Mouse (Mus musculus): ENCODE data around the gene Dop1a. TPM values are rescaled to one million over a fixed set of nuclear protein-coding genes. Genes with fewer than 3 reads are reported as not detected.

Gene Dop1a
- polyA plus RNA-seq (2021): 21.7 TPM

- POLR2A ChIA-PET: interaction anchor here (0.6 to 1.6 kb wide), 3 partner anchors 54 to 1254 kb away, joined by 3 to 4 read pairs (median 3); partner anchors contain the start of genes Pgm3 and Rwdd2a
Observed at GRCm38 (mm10) chr9:86466990-86467870, at the start of gene Dop1a. TSS of gene Dop1a (plus strand) at chr9:86467154.

GRCm38 (mm10) chr9:86417971-86418370, 49.0 kb upstream of the Dop1a start:
- no peak for TF ChIP-seq CTCF (IDR thresholded peaks at IDR 0.05)
- in situ Hi-C loops (cut with MboI; ENCODE audit: low pct_unique_long_range_greater_than_20kb): no loop called here

More at GRCm38 (mm10) chr9:86466990-86467870, at the start of gene Dop1a:
- DNase-seq (ENCODE audit: low read depth, low spot score): no peak
- H3K27me3 ChIP-seq: no peaks in the 10 kb centered on the region
- CTCF ChIA-PET: interaction anchor here (0.6 to 6.3 kb wide), 9 partner anchors 10 to 114 kb away, joined by 3 to 81 read pairs (median 6); no protein-coding TSS in a partner anchor
- peak; percentile 96 for ATAC-seq
- in situ Hi-C loops (cut with MboI; ENCODE audit: low pct_unique_long_range_greater_than_20kb): loop anchor here (5.0 to 10.0 kb wide), 3 partner anchors 105 to 622 kb away; partner anchors contain the start of genes Pgm3, Prss35, Rwdd2a and Tpbg
- TF ChIP-seq CTCF (IDR thresholded peaks at IDR 0.05): peak; percentile 93

GRCm38 (mm10) chr9:86419366-86419765, 47.6 kb upstream of the Dop1a start:
- no peak for ATAC-seq
- no peaks in the 10 kb centered on the region for H3K27me3 ChIP-seq
- TF ChIP-seq CTCF (IDR thresholded peaks at IDR 0.05): no peak
- no peak for DNase-seq (ENCODE audit: low read depth, low spot score)
- CTCF ChIA-PET: interaction anchor here (1.8 kb wide), 1 partner anchor 17 kb away, joined by 7 read pairs; no protein-coding TSS in a partner anchor
- in situ Hi-C loops (cut with MboI; ENCODE audit: low pct_unique_long_range_greater_than_20kb): no loop called here
- POLR2A ChIA-PET: no interaction called here

More at GRCm38 (mm10) chr9:86417971-86418370, 49.0 kb upstream of the Dop1a start:
- DNase-seq (ENCODE audit: low read depth, low spot score) (no peak), ATAC-seq (no peak)
- ChIA-PET CTCF (interaction anchor here (1.3 kb wide), 1 partner anchor 57 kb away, joined by 3 read pairs; no protein-coding TSS in a partner anchor), POLR2A (no interaction called here)
- no peaks in the 10 kb centered on the region for H3K27me3 ChIP-seq

GRCm38 (mm10) chr9:86423331-86423730, 43.6 kb upstream of the Dop1a start:
- in situ Hi-C loops (cut with MboI; ENCODE audit: low pct_unique_long_range_greater_than_20kb): no loop called here
- no peaks in the 10 kb centered on the region for H3K27me3 ChIP-seq
- ChIA-PET CTCF (no interaction called here), POLR2A (no interaction called here)
- TF ChIP-seq CTCF (IDR thresholded peaks at IDR 0.05): no peak
- ATAC-seq (no peak), DNase-seq (ENCODE audit: low read depth, low spot score) (no peak)

- no peaks in the 10 kb centered on the region for H3K27me3 ChIP-seq
- TF ChIP-seq CTCF (IDR thresholded peaks at IDR 0.05): no peak
- in situ Hi-C loops (cut with MboI; ENCODE audit: low pct_unique_long_range_greater_than_20kb): no loop called here
- CTCF ChIA-PET: interaction anchor here (2.1 to 2.2 kb wide), 2 partner anchors 14 to 16 kb away, joined by 7 to 8 read pairs; no protein-coding TSS in a partner anchor
- ATAC-seq: peak; percentile 8
- no peak for DNase-seq (ENCODE audit: low read depth, low spot score)
- POLR2A ChIA-PET: no interaction called here
Observed at GRCm38 (mm10) chr9:86435510-86435909, 31.4 kb upstream of the Dop1a start.

- POLR2A ChIA-PET: interaction anchor here (0.6 kb wide), 1 partner anchor 19 kb away, joined by 3 read pairs; no protein-coding TSS in a partner anchor
- no peak for TF ChIP-seq CTCF (IDR thresholded peaks at IDR 0.05)
- ATAC-seq (no peak), DNase-seq (ENCODE audit: low read depth, low spot score) (no peak)
- H3K27me3 ChIP-seq: no peaks in the 10 kb centered on the region
- in situ Hi-C loops (cut with MboI; ENCODE audit: low pct_unique_long_range_greater_than_20kb): no loop called here
- CTCF ChIA-PET: interaction anchor here (1.4 to 2.2 kb wide), 4 partner anchors 10 to 419 kb away, joined by 3 to 9 read pairs (median 8); no protein-coding TSS in a partner anchor
Observed at GRCm38 (mm10) chr9:86436608-86437007, 30.3 kb upstream of the Dop1a start.

- no peak for DNase-seq (ENCODE audit: low read depth, low spot score)
- CTCF ChIA-PET: no interaction called here
- in situ Hi-C loops (cut with MboI; ENCODE audit: low pct_unique_long_range_greater_than_20kb): no loop called here
- TF ChIP-seq CTCF (IDR thresholded peaks at IDR 0.05): no peak
- no peaks in the 10 kb centered on the region for H3K27me3 ChIP-seq
- POLR2A ChIA-PET: interaction anchor here (0.6 kb wide), 1 partner anchor 621 kb away, joined by 3 read pairs; no protein-coding TSS in a partner anchor
- ATAC-seq: no peak
Observed at GRCm38 (mm10) chr9:86438337-86439009, 28.5 kb upstream of the Dop1a start.

- no peak for TF ChIP-seq CTCF (IDR thresholded peaks at IDR 0.05)
- CTCF ChIA-PET: no interaction called here
- ATAC-seq (no peak), DNase-seq (ENCODE audit: low read depth, low spot score) (no peak)
- in situ Hi-C loops (cut with MboI; ENCODE audit: low pct_unique_long_range_greater_than_20kb): no loop called here
- POLR2A ChIA-PET: no interaction called here
- no peaks in the 10 kb centered on the region for H3K27me3 ChIP-seq
Observed at GRCm38 (mm10) chr9:86442248-86442647, 24.7 kb upstream of the Dop1a start.

GRCm38 (mm10) chr9:86446847-86447246, 20.1 kb upstream of the Dop1a start:
- no peak for ATAC-seq

GRCm38 (mm10) chr9:86447431-86447830, 19.5 kb upstream of the Dop1a start:
- in situ Hi-C loops (cut with MboI; ENCODE audit: low pct_unique_long_range_greater_than_20kb): no loop called here
- no peak for ATAC-seq
- ChIA-PET POLR2A (no interaction called here), CTCF (interaction anchor here (1.8 to 2.2 kb wide), 3 partner anchors 11 to 668 kb away, joined by 4 to 9 read pairs (median 5); no protein-coding TSS in a partner anchor)
- no peak for TF ChIP-seq CTCF (IDR thresholded peaks at IDR 0.05)
- DNase-seq (ENCODE audit: low read depth, low spot score): no peak
- no peaks in the 10 kb centered on the region for H3K27me3 ChIP-seq

More at GRCm38 (mm10) chr9:86446847-86447246, 20.1 kb upstream of the Dop1a start:
- in situ Hi-C loops (cut with MboI; ENCODE audit: low pct_unique_long_range_greater_than_20kb): no loop called here
- ChIA-PET CTCF (interaction anchor here (1.3 to 2.2 kb wide), 3 partner anchors 10 to 667 kb away, joined by 3 to 9 read pairs (median 5); no protein-coding TSS in a partner anchor), POLR2A (no interaction called here)
- no peaks in the 10 kb centered on the region for H3K27me3 ChIP-seq
- no peak for DNase-seq (ENCODE audit: low read depth, low spot score)
- TF ChIP-seq CTCF (IDR thresholded peaks at IDR 0.05): no peak

All from Patski (cell line).